Mouse (Mus musculus) liver, embryonic 14.5 days (tissue): Measurements from ENCODE around the gene Pgpep1.

Source experiments
- CTCF ChIP-seq: IDR thresholded peaks from 2 replicates; pipeline ENCODE4 v1.5.1; 2016; ENCODE audit warnings: antibody characterized with exemption, low read depth, control low read depth
- EP300 ChIP-seq: IDR thresholded peaks from 2 replicates; pipeline ENCODE4 v1.6.1; 2016; ENCODE audit warnings: antibody characterized with exemption, low read depth

DNA sequence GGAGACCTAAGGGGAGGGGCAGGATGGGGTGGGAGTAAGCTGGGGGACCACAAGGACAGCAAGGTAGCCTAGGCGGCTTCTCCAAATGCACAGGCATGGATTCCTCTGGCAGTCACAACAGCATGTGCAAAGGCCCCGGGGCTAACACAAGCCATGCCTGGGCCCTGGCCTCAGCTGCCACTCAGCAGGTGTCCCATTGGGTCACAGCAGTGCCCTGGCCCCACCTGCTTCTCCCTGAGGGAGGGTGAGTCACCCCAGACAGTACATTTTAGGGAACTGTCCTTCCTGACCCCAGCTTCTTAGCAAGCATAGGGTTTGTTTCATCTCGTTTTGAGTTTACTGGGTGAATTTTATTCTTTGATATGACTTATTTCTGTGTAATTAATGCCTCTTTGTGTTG, 22.5 kb upstream of the Pgpep1 start:
- TF ChIP-seq CTCF: no peak
- no peak for TF ChIP-seq EP300
